Mouse (Mus musculus) ovary, postnatal 36 days (tissue): ENCODE measurements around the gene Ccdc190.

ENCODE experiments used
- DNase-seq: peaks from one replicate; pipeline ENCODE4 v3.0.0; 2022; ENCODE audit warnings: low spot score, mixed read lengths

The Ccdc190 gene

GRCm38 (mm10) chr1:169932122-169932746, 3.8 kb downstream of the Ccdc190 start:
- no peak for DNase-seq

- DNase-seq, result peak; percentile 24
Observed at GRCm38 (mm10) chr1:169934005-169934725, 5.7 kb downstream of the Ccdc190 start.

GRCm38 (mm10) chr1:169939345-169939744, 10.9 kb downstream of the Ccdc190 start:
- DNase-seq, result no peak

GRCm38 (mm10) chr1:169946004-169946403, 17.6 kb downstream of the Ccdc190 start:
- DNase-seq, result no peak

- DNase-seq, result no peak
Observed at GRCm38 (mm10) chr1:169947654-169948053, 19.2 kb downstream of the Ccdc190 start.

GRCm38 (mm10) chr1:169948280-169948679, 19.8 kb downstream of the Ccdc190 start:
- DNase-seq, result no peak

GRCm38 (mm10) chr1:169948866-169949265, 20.4 kb downstream of the Ccdc190 start:
- no peak for DNase-seq

GRCm38 (mm10) chr1:169949981-169950380, 21.5 kb downstream of the Ccdc190 start:
- no peak for DNase-seq

GRCm38 (mm10) chr1:169950651-169951050, 22.2 kb downstream of the Ccdc190 start:
- DNase-seq, result no peak

GRCm38 (mm10) chr1:169951561-169951960, 23.1 kb downstream of the Ccdc190 start:
- DNase-seq, result no peak

- no peak for DNase-seq
Observed at GRCm38 (mm10) chr1:169952636-169953035, 24.2 kb downstream of the Ccdc190 start.

GRCm38 (mm10) chr1:169953106-169953505, 24.7 kb downstream of the Ccdc190 start:
- no peak for DNase-seq

GRCm38 (mm10) chr1:169968792-169969515, 40.5 kb downstream of the Ccdc190 start, which contains the start of gene Hsd17b7:
Gene Hsd17b7, minus strand, starts transcription at chr1:169969241.
- DNase-seq, result peak; percentile 98

GRCm38 (mm10) chr1:169969516-169969886, 41.1 kb downstream of the Ccdc190 start:
- no peak for DNase-seq

- DNase-seq, result no peak
Observed at GRCm38 (mm10) chr1:169970936-169971335, 42.5 kb downstream of the Ccdc190 start.

- DNase-seq, result no peak
Observed at GRCm38 (mm10) chr1:169971998-169972397, 43.5 kb downstream of the Ccdc190 start.

- DNase-seq, result no peak
Observed at GRCm38 (mm10) chr1:169977621-169978020, 49.2 kb downstream of the Ccdc190 start.
